Mouse (Mus musculus) frontal cortex, adult (tissue): Measurements from ENCODE around the gene Cysrt1.

ENCODE experiments used
- ATAC-seq: cut with Nextera tagmentation; 2 replicates; pipeline ENCODE4 v1.9.2; 2017; ENCODE audit warnings: mild to moderate bottlenecking, moderate library complexity, mixed read lengths; ENCODE audit not compliant: low TSS enrichment

Gene Cysrt1

GRCm38 (mm10) chr2:25210686-25211085 lies 31.6 kb downstream of the Cysrt1 start:
- ATAC-seq: peak; percentile 36

- ATAC-seq: no peak
Measured at GRCm38 (mm10) chr2:25207593-25207992, 34.7 kb downstream of the Cysrt1 start.

GRCm38 (mm10) chr2:25203631-25204214 lies 38.5 kb downstream of the Cysrt1 start:
- no peak for ATAC-seq

- ATAC-seq: no peak
Measured at GRCm38 (mm10) chr2:25200631-25201030, 41.6 kb downstream of the Cysrt1 start.

- no peak for ATAC-seq
Measured at GRCm38 (mm10) chr2:25197946-25198345, 44.3 kb downstream of the Cysrt1 start.

- no peak for ATAC-seq
Measured at GRCm38 (mm10) chr2:25197191-25197590, 45.1 kb downstream of the Cysrt1 start.

GRCm38 (mm10) chr2:25196172-25196954 lies 45.9 kb downstream of the Cysrt1 start, which contains the start of gene Tor4a:
Tor4a (minus strand) TSS chr2:25196886.
- no peak for ATAC-seq

GRCm38 (mm10) chr2:25195211-25196156 lies 46.8 kb downstream of the Cysrt1 start:
- ATAC-seq: no peak

GRCm38 (mm10) chr2:25194486-25195171 lies 47.6 kb downstream of the Cysrt1 start:
- ATAC-seq: no peak

- no peak for ATAC-seq
Measured at GRCm38 (mm10) chr2:25194006-25194405, 48.2 kb downstream of the Cysrt1 start.

- ATAC-seq: peak; percentile 95
Measured at GRCm38 (mm10) chr2:25193330-25193770, 48.9 kb downstream of the Cysrt1 start.
